Mouse (Mus musculus) left cerebral cortex, postnatal 10 days (tissue): ENCODE data around the gene Sh3bp2. TPM values are rescaled to one million over a fixed set of nuclear protein-coding genes. Genes with fewer than 3 reads are reported as not detected.
A peak's percentile ranks its signal among the peaks of the same experiment; 100 is the strongest.

Source experiments
- DNase-seq, 2 experiments: peaks; one replicate each; pipeline ENCODE4 v3.0.0; 2021 to 2022; ENCODE audit warnings: low spot score in 2 of 2, mixed read lengths in 1 of 2; ENCODE audit errors: extremely low spot score in 1 of 2
- intact Hi-C: fragments of 180-260 bp; cut with DNase I; formaldehyde crosslinking; loops from one replicate; pipeline ENCODE4 v1.15.1; 2025
- total RNA-seq, 2 experiments: library from RNA; stranded (reverse); gene quantifications; 2 replicates each; pipeline ENCODE4 v1.2.3; 2021

Sh3bp2 gene
- 1 to 10 TPM; 6.4 to 7.3 TPM for total RNA-seq

DNA sequence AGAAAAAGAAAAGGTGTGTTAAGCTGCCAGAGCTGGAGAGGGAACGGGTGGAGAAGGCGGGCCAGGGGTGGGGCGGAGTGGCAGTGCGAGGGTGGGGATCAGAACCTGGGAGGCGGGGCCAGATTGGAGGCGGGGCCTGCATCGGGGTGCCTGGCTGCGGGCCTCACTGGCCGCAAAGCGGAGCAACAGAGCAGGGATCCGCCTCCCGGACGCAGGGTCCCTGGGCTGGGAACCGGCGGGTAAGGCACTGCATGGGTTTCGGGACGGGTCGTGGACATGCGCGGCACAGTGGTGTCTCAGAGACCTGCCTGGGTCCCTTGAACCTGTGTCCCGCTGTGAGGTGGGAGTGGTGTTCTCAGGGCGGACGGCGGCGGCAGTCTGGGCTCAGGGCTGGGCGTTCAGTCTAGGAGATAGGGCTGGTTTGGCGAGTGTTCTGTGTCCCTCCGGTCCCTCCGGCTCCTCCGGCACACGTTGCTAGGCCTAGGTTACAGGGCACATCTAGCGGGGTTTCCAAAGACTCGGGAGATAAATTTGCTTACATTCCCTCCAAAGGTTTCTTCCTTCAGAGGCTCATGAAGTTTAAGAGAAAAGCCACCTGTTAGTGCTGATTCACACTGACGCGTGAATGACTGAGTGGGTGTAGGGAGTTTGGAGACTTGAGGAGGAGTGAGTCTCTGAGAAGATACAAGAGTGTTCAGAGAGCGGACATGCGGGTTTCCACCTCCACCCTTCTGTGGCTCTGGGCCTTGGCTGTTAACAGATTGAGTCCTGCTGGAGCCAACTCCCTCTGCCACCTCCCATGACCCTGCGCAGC is at the start of gene Sh3bp2:
TSS of gene Sh3bp2 (plus strand) at position 176 of the 814 bp plus-strand sequence.
- intact Hi-C loops, result no loop called here
- DNase-seq, result peak; percentile 50 to 96

DNA sequence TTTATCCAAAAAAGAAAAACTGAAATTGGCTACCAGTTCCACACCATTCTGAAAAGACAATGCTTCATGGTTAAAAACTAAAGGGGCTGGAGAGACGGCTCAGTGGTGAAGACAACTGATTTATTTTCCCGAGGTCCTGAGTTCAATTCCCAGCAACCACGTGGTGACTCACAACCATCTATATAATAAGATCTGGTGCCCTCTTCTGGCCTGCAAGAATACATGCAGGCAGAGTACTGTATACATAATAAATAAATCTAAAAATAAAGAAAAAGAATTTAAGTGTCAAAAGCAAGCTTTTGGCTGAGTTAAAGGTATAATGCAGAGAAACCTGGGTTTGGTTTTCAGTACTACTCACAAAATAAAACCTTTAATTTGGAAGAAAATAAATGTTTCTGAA is 44.7 kb upstream of the Sh3bp2 start:
- intact Hi-C loops, result no loop called here
- DNase-seq, result no peak

DNA sequence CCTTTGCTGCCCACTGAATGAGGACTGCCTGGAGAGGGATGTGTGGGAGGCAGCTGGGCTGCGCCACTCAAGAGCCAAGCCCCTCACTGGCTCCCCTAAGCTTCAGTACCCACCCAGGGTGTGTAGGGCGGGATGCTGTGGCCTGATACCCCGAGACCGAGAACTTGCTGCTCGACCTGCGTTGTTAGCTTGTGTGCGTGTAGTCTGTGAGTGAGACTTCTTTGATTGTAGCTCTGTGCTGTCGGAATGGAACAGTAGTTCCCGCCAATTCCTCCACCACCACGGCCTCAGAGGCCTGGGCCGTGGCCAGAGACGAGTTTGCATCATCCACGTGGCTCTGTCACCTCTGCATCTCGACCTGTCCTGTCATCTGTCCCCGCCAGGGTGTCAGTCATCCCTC is 39.9 kb upstream of the Sh3bp2 start:
- intact Hi-C loops, result no loop called here
- no peak for DNase-seq

DNA sequence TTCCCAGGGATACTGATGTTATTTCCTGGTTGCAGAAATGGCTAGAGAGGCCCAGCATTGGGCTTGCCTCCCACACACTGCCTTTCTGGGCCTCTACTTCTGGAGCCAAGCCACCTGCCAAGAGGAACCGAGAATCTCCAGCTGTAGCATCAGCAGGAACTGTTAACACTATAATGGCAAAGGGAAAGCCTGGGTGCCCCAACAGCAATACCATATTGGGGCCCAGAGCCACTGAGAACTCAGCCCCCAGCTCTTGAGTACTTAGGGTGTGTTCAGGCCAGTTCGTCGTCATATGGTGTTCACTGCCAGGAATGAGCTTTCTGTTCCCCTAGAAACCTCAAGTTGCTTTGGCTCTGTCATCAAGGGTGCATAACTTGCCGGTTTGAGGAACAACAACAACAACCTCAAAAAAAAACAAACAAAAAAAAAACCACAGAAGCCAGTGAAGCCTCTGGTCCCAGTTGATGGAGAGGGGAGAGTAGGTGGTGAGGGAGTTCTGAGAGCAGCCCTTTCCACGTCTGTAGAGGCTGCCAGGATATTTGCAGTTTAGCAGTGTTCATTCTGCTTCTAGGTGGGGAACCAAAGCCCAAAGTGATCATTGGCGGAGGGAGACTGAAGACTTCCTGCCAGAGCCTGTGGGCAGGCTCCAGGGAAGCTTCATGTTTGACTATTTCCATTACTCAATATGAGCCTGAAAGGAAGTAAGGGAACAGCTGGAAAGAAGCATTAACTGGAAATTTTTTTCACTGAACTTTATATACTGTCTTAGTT is 38.1 kb upstream of the Sh3bp2 start:
- DNase-seq, result no peak
- intact Hi-C loops, result no loop called here

DNA sequence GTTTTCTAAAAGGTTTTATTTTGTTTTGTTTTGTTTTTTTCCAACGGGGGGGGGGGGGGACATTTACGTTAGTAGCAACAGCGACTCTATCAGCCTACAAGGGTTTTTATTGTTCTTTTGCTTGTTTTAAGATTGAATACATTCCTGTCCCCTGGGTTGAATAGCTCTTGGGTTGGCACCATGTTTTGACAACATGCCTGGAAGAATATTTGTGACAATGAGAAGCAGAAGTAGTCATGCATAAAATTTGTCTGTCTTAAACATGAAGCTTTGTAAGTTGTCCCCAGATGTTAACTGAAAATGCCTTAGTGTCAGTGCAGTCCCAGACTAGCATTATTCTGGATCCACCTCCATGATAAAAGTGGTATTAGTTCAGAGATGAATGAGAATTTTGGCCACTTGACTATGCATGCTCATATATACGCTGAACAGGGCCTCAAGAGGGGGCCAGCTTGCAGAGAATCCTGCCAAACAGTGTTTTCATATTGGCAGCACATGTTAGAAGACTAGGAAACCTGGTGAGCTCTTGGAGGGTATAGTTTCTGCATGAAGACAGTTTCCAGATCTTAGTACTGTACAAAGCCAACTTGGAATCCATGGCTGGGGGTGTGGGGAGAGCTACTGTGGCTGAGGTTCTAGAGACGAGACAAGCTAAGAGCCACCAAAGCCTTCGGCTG is 36.8 kb upstream of the Sh3bp2 start:
- intact Hi-C loops, result no loop called here
- DNase-seq, result no peak

DNA sequence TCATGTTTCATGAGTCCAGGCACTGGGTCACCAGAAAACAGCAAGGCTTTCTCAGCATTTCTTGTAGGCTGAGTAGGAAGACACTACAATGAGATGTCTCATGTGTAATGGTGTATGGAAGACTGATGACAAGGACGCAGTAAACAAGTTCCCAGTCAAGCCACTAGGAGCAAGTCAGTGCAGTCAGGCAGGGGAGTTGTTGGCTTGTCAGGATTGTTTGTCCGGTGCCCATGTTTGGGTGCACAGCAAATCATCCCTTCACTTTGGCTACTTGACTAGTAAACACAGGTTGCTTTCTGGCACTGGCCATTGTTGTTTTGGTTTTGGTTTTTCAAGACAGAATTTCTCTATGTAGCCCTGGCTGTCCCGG is 36.2 kb upstream of the Sh3bp2 start:
- intact Hi-C loops, result no loop called here
- no peak for DNase-seq

DNA sequence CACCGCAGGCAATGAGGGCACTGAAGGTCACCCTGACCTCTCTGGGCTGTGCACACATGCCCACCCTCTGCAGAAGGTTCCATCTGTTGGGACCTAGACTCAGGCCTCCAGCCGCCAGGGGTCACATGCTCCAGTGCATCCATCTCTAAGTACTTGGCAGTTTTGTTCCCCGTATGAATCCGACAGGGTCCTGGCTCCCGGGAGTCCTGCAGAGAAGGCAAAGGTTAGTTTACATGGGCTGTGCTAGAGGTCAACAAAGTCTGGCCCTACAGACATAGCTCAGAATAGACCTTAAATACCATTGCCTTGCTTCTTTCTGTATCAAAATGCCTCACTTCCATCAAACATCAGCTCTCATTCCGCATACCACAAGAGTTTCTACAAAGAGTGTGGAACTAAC is 28.9 kb upstream of the Sh3bp2 start:
- DNase-seq, result no peak
- intact Hi-C loops, result no loop called here

DNA sequence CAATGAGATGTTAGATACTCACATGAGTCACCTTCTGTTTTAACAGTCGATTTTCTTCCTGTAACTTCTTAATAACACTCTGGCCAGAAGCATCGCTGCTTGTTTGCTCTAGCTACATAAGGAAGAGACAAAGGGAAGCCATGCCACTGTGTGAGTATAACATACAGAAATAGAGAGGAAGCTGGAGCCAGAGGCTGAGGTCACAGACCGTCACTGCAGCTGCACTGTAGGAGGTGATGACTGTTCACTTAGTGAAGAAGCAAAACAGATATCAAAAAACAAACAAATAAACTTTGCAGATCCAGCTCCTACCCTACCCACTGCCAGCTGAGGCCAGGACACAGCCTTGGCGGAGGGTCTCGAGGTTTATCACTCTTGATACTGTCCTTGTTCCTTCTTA is 24.8 kb upstream of the Sh3bp2 start:
- no peak for DNase-seq
- intact Hi-C loops, result no loop called here

DNA sequence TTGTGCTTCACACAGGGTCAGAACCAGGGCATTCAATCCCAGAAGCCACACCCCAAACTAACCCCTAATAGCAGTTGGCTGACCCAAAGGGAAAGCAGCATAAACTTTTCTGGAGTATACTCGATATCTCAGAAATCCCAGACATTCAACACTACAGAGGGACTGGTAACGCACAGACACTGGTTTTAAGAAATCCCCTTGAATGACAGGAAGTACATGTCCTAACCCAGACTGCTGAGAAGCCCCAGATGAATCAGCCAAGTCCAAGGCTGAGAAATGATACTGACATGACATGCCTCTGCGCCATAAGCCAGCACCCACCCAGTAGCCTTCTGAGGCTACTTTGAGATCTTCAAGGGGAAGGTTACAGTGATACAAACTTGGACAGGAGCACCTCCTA is 24.1 kb upstream of the Sh3bp2 start:
- intact Hi-C loops, result no loop called here
- no peak for DNase-seq

DNA sequence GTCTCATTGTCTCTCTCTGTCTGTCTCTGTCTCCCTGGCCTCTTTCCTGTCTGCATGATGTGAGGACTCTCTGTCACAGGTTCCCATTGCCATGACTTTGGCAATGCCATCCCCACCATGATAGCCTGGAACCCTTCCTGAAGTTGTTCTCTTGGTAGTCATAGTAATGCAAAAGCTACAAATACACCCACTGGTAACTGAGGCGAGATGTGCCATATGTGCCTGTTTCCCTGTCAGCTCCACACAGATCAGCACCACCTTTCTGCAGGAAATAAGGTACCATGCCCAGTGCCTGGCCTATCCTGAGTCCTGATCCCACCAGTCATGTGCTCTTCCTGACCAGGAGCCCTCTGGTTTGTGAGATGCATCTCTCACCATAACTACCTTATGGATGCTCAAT is 23.2 kb upstream of the Sh3bp2 start:
- DNase-seq, result no peak

DNA sequence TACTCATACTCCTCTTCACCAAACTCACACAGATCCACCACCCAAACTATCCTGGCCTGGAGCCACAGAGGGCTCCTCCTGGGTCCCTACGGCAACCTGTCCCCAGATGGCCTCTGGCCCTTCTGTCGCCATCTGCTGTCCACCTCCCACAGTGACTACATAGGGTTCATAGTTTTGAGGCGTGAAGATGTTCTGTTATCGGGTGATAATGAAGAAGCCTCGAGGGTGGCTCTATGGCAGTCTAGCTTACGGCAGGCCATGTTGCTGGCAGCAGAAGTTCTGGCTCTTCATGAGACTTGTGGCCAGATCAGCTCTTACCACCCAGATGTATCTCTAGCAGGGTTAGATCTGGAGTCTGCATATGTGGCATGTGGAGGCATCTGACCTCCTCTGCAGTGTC is 22.8 kb upstream of the Sh3bp2 start:
- DNase-seq, result no peak
- intact Hi-C loops, result no loop called here

More for the DNA sequence above, 23.2 kb upstream of the Sh3bp2 start:
- intact Hi-C loops, result no loop called here

DNA sequence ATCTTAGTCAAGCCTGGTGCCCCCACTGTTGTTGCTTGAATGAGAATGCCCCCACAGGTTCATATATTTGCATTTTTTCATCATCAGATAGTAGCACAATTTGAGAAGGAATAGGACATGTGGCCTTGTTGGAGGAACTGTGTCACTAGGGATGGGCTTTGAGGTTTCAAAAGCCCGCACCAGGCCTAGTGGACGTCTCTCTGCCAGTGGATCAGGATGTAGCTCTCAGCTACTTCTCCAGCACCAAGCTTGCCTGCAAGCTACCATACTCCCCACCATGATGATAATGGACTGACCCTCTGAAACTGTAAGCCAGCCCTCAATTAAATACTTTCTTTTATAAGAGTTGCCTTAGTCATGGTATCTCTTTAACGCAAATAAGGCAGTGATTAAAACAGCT is 13.2 kb upstream of the Sh3bp2 start:
- intact Hi-C loops, result no loop called here

DNA sequence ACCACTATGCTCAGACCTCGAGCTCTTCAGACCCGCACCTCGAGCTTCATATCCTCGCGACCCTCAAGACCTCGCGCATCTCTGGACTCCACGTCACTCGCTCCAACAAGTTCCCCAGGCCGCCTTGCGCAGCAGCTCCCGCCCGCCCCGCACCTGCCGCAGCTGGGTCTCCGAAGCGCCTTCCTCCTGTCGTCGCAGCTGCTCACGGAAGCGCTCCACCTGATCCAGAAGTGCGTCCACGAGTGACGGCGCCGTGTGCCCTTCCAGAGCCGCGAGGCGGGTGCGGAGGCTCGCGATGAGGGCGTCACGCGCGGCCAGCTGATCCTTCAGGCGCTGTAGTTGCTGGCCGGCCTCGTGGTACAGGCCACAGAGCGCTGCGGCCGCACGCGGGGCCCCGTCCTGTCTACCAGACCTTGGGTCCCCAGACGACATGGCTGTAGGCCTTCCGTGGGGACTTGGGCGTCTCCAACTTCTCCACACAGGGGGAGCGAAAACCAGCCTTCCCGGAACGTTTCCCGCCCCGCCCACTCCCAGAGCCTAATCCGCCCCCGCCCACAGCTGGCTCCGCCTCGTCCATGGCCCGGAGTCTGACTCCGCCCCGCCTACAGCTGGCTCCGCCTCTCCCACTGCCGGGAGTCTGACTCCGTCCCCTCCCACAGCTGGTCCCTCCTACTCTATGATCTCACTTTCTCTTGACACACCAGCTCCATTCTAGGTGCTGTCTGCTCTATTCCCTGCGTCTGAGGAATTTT is 12.0 kb upstream of the Sh3bp2 start, which contains the start of gene Tnip2:
TSS of gene Tnip2 (minus strand) at position 526 of the 752 bp plus-strand sequence.
- intact Hi-C loops, result no loop called here
- peak; percentile 87 to 97 for DNase-seq

More for the DNA sequence above, 13.2 kb upstream of the Sh3bp2 start:
- DNase-seq, result no peak

DNA sequence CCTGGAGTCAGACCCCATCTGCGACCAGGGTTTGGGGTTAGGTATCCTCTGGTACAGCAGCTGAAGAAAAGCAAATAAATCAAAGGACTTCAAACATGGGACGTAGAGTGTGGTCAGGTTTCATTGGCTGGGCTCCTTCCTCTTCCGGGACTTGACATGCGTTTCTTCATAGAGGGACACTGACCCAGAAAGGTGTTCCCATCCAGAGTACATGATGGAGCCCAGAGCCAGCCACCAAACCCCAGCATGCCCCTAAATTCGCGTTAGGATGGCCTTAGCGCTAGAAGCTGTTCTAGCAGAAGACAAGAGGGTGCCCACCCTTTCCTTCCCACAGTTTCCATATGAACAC is 11.4 kb upstream of the Sh3bp2 start:
- intact Hi-C loops, result no loop called here
- no peak for DNase-seq

DNA sequence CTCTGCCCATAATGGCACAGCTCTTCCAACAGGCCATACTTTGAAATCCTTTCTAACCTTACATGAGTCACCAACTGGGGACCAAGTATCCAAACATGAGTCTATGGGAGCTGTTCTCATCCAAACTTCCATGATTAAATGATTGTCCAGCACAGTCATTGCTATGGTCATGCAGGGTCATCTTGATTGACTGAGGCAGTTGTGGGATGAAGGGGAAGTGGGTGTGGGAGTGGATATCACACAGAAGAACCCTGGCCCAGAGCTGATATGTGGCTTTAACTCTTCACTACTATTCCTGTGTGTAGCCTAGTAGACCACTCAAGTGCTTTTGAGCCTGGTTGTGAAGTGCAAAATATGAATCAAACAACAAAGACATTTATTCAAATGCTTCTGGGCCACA is 10.5 kb upstream of the Sh3bp2 start:
- DNase-seq, result no peak
- intact Hi-C loops, result no loop called here

DNA sequence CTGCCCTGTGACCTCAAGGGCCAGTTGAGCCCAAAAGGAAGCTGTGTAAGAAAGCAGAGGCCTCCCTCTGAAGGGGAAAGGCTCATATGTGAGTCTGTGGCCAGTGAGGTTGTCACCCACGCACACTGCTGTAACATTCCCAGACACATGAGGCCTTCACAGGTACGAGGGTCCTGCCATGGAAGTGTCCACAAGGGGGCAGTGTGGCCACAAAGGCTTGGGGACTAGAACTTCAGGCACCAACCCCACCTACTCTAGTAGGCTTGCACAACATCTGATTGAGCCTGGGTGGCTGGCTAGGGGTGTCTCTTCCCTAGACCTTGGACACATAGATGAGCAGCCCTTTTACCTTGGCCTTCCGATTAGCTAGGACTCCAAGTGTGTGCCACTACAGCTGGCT is 7.7 kb upstream of the Sh3bp2 start:
- peak; percentile 31 to 80 for DNase-seq
- intact Hi-C loops, result no loop called here

DNA sequence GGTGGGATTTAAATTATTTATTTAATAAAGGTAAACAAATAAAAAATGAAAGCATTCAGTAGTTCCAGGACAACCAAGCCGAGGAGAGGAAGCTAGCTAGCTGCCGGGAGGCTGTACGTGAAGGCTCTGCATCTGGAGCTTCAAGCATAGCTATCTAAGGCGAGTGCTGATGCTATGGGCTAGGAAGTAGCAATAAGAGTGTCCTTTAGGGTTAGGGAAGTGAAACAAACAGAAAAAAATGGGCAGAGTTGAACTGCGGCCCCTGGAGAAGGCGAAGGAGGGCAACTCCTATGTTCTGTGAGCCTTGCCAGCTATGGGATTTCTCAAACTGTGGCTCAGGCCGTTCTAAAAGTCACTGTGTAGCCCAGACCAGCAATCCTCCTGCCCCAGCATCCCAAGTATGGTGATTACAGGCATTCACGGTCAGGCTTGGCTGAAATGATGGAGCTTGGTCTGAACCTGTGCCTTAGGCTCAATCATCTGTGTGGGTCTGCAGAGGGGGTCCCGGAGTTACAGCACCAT is 6.2 kb upstream of the Sh3bp2 start:
- intact Hi-C loops, result no loop called here
- DNase-seq, result no peak

DNA sequence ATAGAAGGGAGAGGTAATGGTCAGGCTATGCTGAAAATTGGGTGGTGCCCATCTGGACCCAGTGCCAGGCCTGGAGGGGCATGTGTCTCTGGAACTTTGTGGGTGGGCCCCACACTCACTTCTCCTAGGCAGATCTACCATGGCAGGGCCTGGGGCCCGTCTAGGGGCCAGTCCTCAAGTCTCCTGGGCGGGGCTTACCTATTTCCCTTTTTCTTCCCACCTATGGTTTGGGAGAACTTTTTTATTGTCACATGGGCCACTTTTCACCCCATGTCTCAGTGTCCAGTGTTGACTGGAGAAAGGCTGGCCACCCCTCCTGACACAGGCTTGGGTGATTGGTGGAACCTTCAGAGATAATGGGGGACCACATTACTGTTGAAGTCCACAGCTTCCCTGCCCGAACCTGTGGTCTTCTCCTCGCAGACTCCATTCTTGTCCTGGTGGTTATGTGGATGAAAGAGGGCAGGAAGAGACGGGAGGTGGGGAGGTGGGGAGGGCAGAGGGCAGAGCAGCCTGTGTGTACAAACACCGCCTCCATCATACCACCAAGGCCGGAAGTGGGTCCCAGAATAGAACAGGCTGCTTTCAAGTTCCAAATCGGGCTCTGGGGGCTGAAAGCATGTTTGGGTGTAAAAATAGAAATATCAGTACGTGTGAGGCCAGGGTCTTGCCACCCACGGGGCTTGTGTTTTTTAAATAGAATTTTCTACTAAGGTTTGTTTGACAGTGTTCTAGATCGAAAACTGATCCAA is 5.0 kb upstream of the Sh3bp2 start:
- peak in 1 of 2 experiments; percentile 55 for DNase-seq
- intact Hi-C loops, result no loop called here
